Mouse (Mus musculus) liver, embryonic 14.5 days (tissue): Measurements from ENCODE around the gene Lcp2. TPM values are rescaled to one million over a fixed set of nuclear protein-coding genes. Genes with fewer than 3 reads are reported as not detected.

ENCODE experiments used
- ATAC-seq: fragments of 200-750 bp; cut with Nextera tagmentation; 2 replicates; pipeline ENCODE4 v1.8.0; 2017; ENCODE audit warnings: moderate number of reproducible peaks, mild to moderate bottlenecking, moderate library complexity; ENCODE audit not compliant: insufficient read depth
- DNase-seq, 3 experiments: peaks; one replicate each; pipeline ENCODE4 v3.0.0-alpha.2; 2012 to 2013; ENCODE audit warnings: low read depth in 3 of 3, low spot score in 3 of 3
- H3K27ac ChIP-seq: fragments of 300-500 bp; sonication (generic); 2 replicates; pipeline ENCODE4 v1.5.1; 2014; ENCODE audit warnings: moderate library complexity, mild to moderate bottlenecking, control low read depth, inconsistent platforms
- H3K27me3 ChIP-seq: fragments of 300-500 bp; sonication (generic); 2 replicates; pipeline ENCODE4 v1.6.1; 2014; ENCODE audit warnings: mild to moderate bottlenecking, low read length, moderate library complexity; ENCODE audit not compliant: control insufficient read depth, insufficient read depth
- H3K36me3 ChIP-seq: fragments of 300-500 bp; sonication (generic); replicated peaks from 2 replicates; pipeline ENCODE4 v1.6.1; 2014; ENCODE audit warnings: low read depth; ENCODE audit not compliant: control insufficient read depth, insufficient read depth
- H3K4me1 ChIP-seq, 2 experiments: fragments of 200-500 bp in 1 of 2; fragments of 300-500 bp in 1 of 2; sonication (generic) in 1 of 2; replicated peaks; 2 replicates each; pipeline ENCODE4 v1.6.1; 2012 to 2014; ENCODE audit warnings: antibody characterized with exemption in 1 of 2, inconsistent platforms in 1 of 2, low read length in 1 of 2; ENCODE audit not compliant: control insufficient read depth in 2 of 2, insufficient read depth in 2 of 2
- H3K4me2 ChIP-seq: fragments of 300-500 bp; sonication (generic); 2 replicates; pipeline ENCODE4 v1.6.1; 2014; ENCODE audit warnings: low read depth, mild to moderate bottlenecking, control low read depth, moderate library complexity
- H3K4me3 ChIP-seq, 2 experiments: fragments of 200-500 bp in 1 of 2; fragments of 300-500 bp in 1 of 2; sonication (generic) in 1 of 2; 2 replicates each; pipeline ENCODE4 v1.5.1; 2012 to 2014; ENCODE audit warnings: low read depth in 2 of 2, low read length in 2 of 2, mild to moderate bottlenecking in 2 of 2, control low read depth in 1 of 2, inconsistent platforms in 1 of 2, moderate library complexity in 1 of 2; ENCODE audit not compliant: insufficient read depth in 1 of 2
- H3K9ac ChIP-seq: fragments of 300-500 bp; sonication (generic); replicated peaks from 2 replicates; pipeline ENCODE4 v1.6.1; 2014; ENCODE audit warnings: mild to moderate bottlenecking, control low read depth, moderate library complexity
- H3K9me3 ChIP-seq: fragments of 300-500 bp; sonication (generic); 2 replicates; pipeline ENCODE4 v1.6.1; 2016; ENCODE audit warnings: low read length, mixed read lengths; ENCODE audit not compliant: control insufficient read depth
- CTCF ChIP-seq: IDR thresholded peaks from 2 replicates; pipeline ENCODE4 v1.5.1; 2016; ENCODE audit warnings: antibody characterized with exemption, low read depth, control low read depth
- EP300 ChIP-seq: IDR thresholded peaks from 2 replicates; pipeline ENCODE4 v1.6.1; 2016; ENCODE audit warnings: antibody characterized with exemption, low read depth
- WGBS: fragments of 180-500 bp; shearing (Covaris S2); extraction: QIAGEN DNeasy Blood & Tissue Kit; methylation state at CpG from one replicate; pipeline ENCODE4 v1.1.7; 2014; ENCODE audit not compliant: insufficient replicate concordance; 5-methylcytosine and 5-hydroxymethylcytosine counted together
- polyA plus RNA-seq, 2 experiments: library from polyadenylated mRNA; depleted of rRNA in 1 of 2; stranded (reverse) in 1 of 2; unstranded in 1 of 2; fragments of >200 nt; fragmentation: Nextera tagmentation in 1 of 2; extraction: Ambion mirVana in 1 of 2; gene quantifications; 2 replicates each; pipeline versions ENCODE4 v1.2.1 to v1.2.3; 2012 to 2014

Lcp2 gene
- polyA plus RNA-seq, 2 experiments: 6.8 to 7.1 TPM

DNA sequence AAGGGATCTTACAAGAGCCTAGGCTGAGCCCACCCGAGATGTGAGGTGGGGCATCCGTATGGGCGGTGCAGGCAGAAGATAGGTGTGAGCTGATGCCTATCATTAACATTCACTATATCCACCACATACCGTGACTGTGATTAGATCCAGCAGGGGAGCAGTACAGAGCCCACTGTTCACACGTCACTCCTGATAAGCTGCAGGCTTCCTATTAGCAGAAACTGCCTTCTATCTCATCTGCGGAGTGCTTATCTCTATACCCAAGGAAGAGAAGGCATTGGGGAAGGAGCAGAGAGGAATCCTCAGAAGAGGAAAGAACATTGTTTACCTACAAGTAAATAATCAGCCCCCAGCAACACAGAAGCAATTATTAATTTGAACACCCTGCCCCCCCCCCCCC is 15.0 kb downstream of the Lcp2 start:
- TF ChIP-seq CTCF: no peak
- no peak for TF ChIP-seq EP300
- WGBS: 5% methylated on average over 6 of the region's 6 CpGs
- Histone ChIP-seq H3K9me3 (no peaks in the 10 kb centered on the region), H3K27me3 (no peaks in the 10 kb centered on the region), H3K4me1 (peaks cover 9 to 45% of the 10 kb centered on the region in 2 experiments; a peak in 3 of 4 replicates), H3K9ac (no peak overlapping the region), H3K36me3 (no peaks in the 10 kb centered on the region), H3K4me2 (no peak overlapping the region), H3K4me3 (no peak overlapping the region), H3K27ac (no peak overlapping the region)
- ATAC-seq: peak; percentile 47
- no peak for DNase-seq

DNA sequence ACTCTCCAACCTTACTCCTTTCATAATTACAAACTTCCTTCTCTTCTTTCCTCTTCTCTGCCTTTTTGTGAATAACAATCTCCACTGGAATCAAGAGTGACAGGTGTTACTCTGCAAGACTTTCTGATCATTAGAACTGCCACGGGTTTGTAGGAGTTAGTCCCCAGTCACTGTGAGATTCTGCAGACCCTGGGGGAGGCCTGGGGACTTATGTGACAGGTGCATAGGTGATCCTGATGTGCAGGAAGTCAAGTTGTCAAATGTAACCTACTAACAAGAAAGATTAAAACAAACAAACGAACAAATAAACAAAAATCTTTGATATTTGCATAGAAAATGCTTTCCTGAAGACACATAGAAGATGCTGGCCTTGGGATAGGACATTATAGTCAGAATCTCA is 16.5 kb downstream of the Lcp2 start:
- WGBS: 20% methylated on average over 2 of the region's 2 CpGs
- Histone ChIP-seq H3K27ac (no peak overlapping the region), H3K4me1 (peaks cover 9 to 42% of the 10 kb centered on the region in 2 experiments; a peak in 3 of 4 replicates), H3K27me3 (no peaks in the 10 kb centered on the region), H3K9ac (no peak overlapping the region), H3K9me3 (no peaks in the 10 kb centered on the region), H3K4me2 (no peak overlapping the region), H3K36me3 (no peaks in the 10 kb centered on the region), H3K4me3 (no peak overlapping the region)
- TF ChIP-seq EP300 (no peak), CTCF (no peak)
- ATAC-seq: no peak
- DNase-seq: no peak

GRCm38 (mm10) chr11:34063702-34064485 is 17.2 kb downstream of the Lcp2 start:
- no peaks in the 10 kb centered on the region for H3K27me3 ChIP-seq
- no peak overlapping the region for H3K4me2 ChIP-seq
- H3K36me3 ChIP-seq: no peaks in the 10 kb centered on the region
- H3K4me1 ChIP-seq: peaks cover 4 to 38% of the 10 kb centered on the region in 2 experiments; a peak in 3 of 4 replicates
- no peak for DNase-seq
- no peak overlapping the region for H3K27ac ChIP-seq
- no peaks in the 10 kb centered on the region for H3K9me3 ChIP-seq
- 17% methylated on average over 5 of the region's 5 CpGs for WGBS
- ATAC-seq: peak; percentile 77; the same call in 1 of the 2 replicates
- H3K9ac ChIP-seq: no peak overlapping the region
- no peak overlapping the region for H3K4me3 ChIP-seq
- TF ChIP-seq CTCF (no peak), EP300 (0 out of 2 replicates have a peak, but pooled peaks have one; percentile 20)

GRCm38 (mm10) chr11:34070596-34070995 is 23.9 kb downstream of the Lcp2 start:
- Histone ChIP-seq H3K9ac (no peak overlapping the region), H3K27ac (no peak overlapping the region), H3K27me3 (no peaks in the 10 kb centered on the region), H3K4me2 (no peak overlapping the region), H3K9me3 (no peaks in the 10 kb centered on the region), H3K4me3 (no peak overlapping the region), H3K36me3 (no peaks in the 10 kb centered on the region), H3K4me1 (peaks cover 0 to 8% of the 10 kb centered on the region in 2 experiments; a peak in 2 of 4 replicates)
- no peak for DNase-seq
- TF ChIP-seq CTCF (no peak), EP300 (no peak)
- no peak for ATAC-seq

GRCm38 (mm10) chr11:34072309-34072708 is 25.6 kb downstream of the Lcp2 start:
- Histone ChIP-seq H3K27me3 (no peaks in the 10 kb centered on the region), H3K27ac (no peak overlapping the region), H3K9me3 (no peaks in the 10 kb centered on the region), H3K36me3 (no peaks in the 10 kb centered on the region), H3K9ac (no peak overlapping the region), H3K4me3 (no peak overlapping the region), H3K4me1 (peaks cover 0 to 8% of the 10 kb centered on the region in 2 experiments; a peak in 2 of 4 replicates), H3K4me2 (no peak overlapping the region)
- no peak for TF ChIP-seq CTCF
- TF ChIP-seq EP300: no peak
- WGBS: 32% methylated on average over 4 of the region's 4 CpGs
- DNase-seq (no peak), ATAC-seq (peak; percentile 39; the same call in 1 of the 2 replicates)
